Mouse (Mus musculus): ENCODE results near the gene Pvalb. TPM values are rescaled to one million over a fixed set of nuclear protein-coding genes. Genes with fewer than 3 reads are reported as not detected.

The Pvalb gene
- polyA plus RNA-seq, 1 experiment = 11.3 TPM

DNA sequence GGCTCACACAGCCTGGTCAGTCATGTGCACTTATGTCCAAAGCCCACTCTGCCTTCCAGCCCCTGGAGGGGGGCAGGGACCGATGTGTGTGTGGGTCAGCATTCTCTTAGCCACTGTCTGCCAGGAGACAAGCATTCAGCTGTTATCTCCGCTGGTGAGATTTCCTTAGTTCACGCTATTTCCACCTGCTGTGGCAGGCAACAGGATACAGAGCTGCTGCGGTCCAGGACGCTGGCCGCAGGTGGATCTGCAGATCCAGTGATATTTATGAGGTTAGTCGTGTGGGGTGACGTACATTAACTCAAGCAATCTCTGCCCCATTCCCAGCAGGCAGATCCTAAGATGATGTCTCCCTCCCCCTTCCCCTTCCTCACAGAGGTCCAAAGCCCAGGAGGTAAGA is 5.2 kb upstream of the Pvalb start:
- no peak for TF ChIP-seq POLR2A (IDR thresholded peaks at IDR 0.05; ENCODE audit: borderline replicate concordance, control insufficient read depth, low read depth, low read length)
- TF ChIP-seq CTCF (IDR thresholded peaks at IDR 0.05; ENCODE audit: control insufficient read depth, insufficient read depth, low read length) = no peak
- Histone ChIP-seq H3K4me1 (ENCODE audit: control insufficient read depth, insufficient read depth, low read length) (no peaks in the 10 kb centered on the region), H3K4me3 (replicated peaks; ENCODE audit: control insufficient read depth, low read depth, low read length) (no peak overlapping the region), H3K27ac (ENCODE audit: control insufficient read depth, insufficient read depth, low read depth, low read length, poor library complexity) (no peak overlapping the region)
- 63% methylated on average over 8 of the region's 8 CpGs for WGBS

- TF ChIP-seq POLR2A (IDR thresholded peaks at IDR 0.05; ENCODE audit: borderline replicate concordance, control insufficient read depth, low read depth, low read length) (no peak), CTCF (IDR thresholded peaks at IDR 0.05; ENCODE audit: control insufficient read depth, insufficient read depth, low read length) (no peak)
- Histone ChIP-seq H3K27ac (ENCODE audit: control insufficient read depth, insufficient read depth, low read depth, low read length, poor library complexity) (no peak overlapping the region), H3K4me1 (ENCODE audit: control insufficient read depth, insufficient read depth, low read length) (no peaks in the 10 kb centered on the region), H3K4me3 (replicated peaks; ENCODE audit: control insufficient read depth, low read depth, low read length) (no peak overlapping the region)
- 63% methylated on average over 4 of the region's 4 CpGs for WGBS
Observed at GRCm38 (mm10) chr15:78210203-78210602, 4.0 kb upstream of the Pvalb start.

GRCm38 (mm10) chr15:78205192-78205591 is 1.0 kb downstream of the Pvalb start:
- TF ChIP-seq POLR2A (IDR thresholded peaks at IDR 0.05; ENCODE audit: borderline replicate concordance, control insufficient read depth, low read depth, low read length) (no peak), CTCF (IDR thresholded peaks at IDR 0.05; ENCODE audit: control insufficient read depth, insufficient read depth, low read length) (no peak)
- Histone ChIP-seq H3K4me3 (replicated peaks; ENCODE audit: control insufficient read depth, low read depth, low read length) (no peak overlapping the region), H3K27ac (ENCODE audit: control insufficient read depth, insufficient read depth, low read depth, low read length, poor library complexity) (no peak overlapping the region), H3K4me1 (ENCODE audit: control insufficient read depth, insufficient read depth, low read length) (no peaks in the 10 kb centered on the region)
- WGBS = 51% methylated on average over 3 of the region's 3 CpGs

- H3K4me1 ChIP-seq (ENCODE audit: control insufficient read depth, insufficient read depth, low read length) = no peaks in the 10 kb centered on the region
- no peak overlapping the region; the same call in 1 of the 2 replicates for H3K27ac ChIP-seq (ENCODE audit: control insufficient read depth, insufficient read depth, low read depth, low read length, poor library complexity)
- 3% methylated on average over 41 of the region's 41 CpGs for WGBS
- TF ChIP-seq CTCF (IDR thresholded peaks at IDR 0.05; ENCODE audit: control insufficient read depth, insufficient read depth, low read length) (peak; percentile 16; the same call in 1 of the 2 replicates), POLR2A (IDR thresholded peaks at IDR 0.05; ENCODE audit: borderline replicate concordance, control insufficient read depth, low read depth, low read length) (no peak)
- no peak overlapping the region for H3K4me3 ChIP-seq (replicated peaks; ENCODE audit: control insufficient read depth, low read depth, low read length)
Observed at GRCm38 (mm10) chr15:78204053-78204847, 1.9 kb downstream of the Pvalb start.

DNA sequence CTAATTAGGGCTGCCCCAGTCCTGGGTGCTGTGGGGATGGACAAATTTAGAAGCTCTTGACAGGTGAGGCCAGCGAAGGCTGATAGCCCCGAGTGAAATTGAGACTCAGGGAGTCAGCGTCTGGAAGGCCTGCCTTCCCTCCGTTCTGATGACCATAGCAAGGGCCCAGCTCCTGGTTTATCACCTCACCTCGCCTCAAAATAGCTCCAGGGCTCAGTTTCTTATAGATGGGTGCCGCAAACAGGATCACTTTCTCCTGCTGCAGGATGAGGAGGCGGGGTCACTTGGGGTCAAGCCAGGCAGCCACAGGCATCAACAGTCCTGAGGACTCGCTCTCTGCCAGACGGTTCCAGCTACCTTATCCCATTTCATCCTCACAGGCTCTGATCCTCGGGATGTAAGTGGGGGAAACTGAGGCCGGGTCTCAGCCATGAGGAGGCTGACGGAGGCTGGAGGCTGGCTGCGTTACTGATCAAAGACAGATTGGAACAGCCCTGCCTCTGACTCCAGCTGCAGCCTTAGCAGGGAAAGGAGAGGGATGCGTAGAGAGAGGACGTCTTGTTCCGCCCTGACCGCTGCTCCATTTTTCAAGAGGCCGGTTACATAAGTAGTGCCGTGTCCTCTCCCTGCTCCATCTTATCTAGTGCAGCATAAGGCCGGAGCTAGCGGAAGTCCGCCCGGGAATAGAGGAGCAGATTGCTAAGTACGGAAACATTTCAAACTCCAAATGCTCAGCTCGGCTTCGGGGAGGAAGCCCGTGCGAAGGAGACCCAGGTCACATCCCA is 10.9 kb downstream of the Pvalb start:
- Histone ChIP-seq H3K27ac (ENCODE audit: control insufficient read depth, insufficient read depth, low read depth, low read length, poor library complexity) (no peak overlapping the region), H3K4me3 (replicated peaks; ENCODE audit: control insufficient read depth, low read depth, low read length) (no peak overlapping the region), H3K4me1 (ENCODE audit: control insufficient read depth, insufficient read depth, low read length) (no peaks in the 10 kb centered on the region)
- TF ChIP-seq POLR2A (IDR thresholded peaks at IDR 0.05; ENCODE audit: borderline replicate concordance, control insufficient read depth, low read depth, low read length) (no peak), CTCF (IDR thresholded peaks at IDR 0.05; ENCODE audit: control insufficient read depth, insufficient read depth, low read length) (no peak)
- 79% methylated on average over 28 of the region's 28 CpGs for WGBS

GRCm38 (mm10) chr15:78194320-78194719 is 11.9 kb downstream of the Pvalb start:
- Histone ChIP-seq H3K27ac (ENCODE audit: control insufficient read depth, insufficient read depth, low read depth, low read length, poor library complexity) (no peak overlapping the region), H3K4me1 (ENCODE audit: control insufficient read depth, insufficient read depth, low read length) (no peaks in the 10 kb centered on the region), H3K4me3 (replicated peaks; ENCODE audit: control insufficient read depth, low read depth, low read length) (no peak overlapping the region)
- TF ChIP-seq CTCF (IDR thresholded peaks at IDR 0.05; ENCODE audit: control insufficient read depth, insufficient read depth, low read length) (no peak), POLR2A (IDR thresholded peaks at IDR 0.05; ENCODE audit: borderline replicate concordance, control insufficient read depth, low read depth, low read length) (no peak)
- WGBS = 55% methylated on average over 3 of the region's 3 CpGs

DNA sequence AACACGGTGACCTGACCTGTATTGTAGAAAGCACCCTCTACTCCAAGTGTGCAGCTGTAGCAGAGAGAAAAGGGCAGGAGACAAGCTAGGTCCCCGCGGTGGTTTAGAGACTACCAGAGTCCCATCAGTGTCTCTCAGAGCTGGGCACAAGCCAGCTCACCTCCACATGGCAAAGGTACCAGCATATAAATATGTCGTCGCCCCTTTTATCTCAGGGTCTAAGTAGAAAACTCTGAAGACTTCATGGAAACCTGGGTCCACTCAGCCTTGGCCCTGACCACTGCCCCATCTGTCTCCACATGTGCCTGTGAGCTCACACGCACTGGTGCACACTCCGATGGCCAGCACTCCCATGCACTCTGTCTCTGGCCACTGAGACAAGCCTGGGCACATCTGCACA is 16.6 kb downstream of the Pvalb start:
- Histone ChIP-seq H3K4me1 (ENCODE audit: control insufficient read depth, insufficient read depth, low read length) (no peaks in the 10 kb centered on the region), H3K27ac (ENCODE audit: control insufficient read depth, insufficient read depth, low read depth, low read length, poor library complexity) (no peak overlapping the region), H3K4me3 (replicated peaks; ENCODE audit: control insufficient read depth, low read depth, low read length) (no peak overlapping the region)
- 77% methylated on average over 7 of the region's 7 CpGs for WGBS
- TF ChIP-seq CTCF (IDR thresholded peaks at IDR 0.05; ENCODE audit: control insufficient read depth, insufficient read depth, low read length) = no peak
- no peak for TF ChIP-seq POLR2A (IDR thresholded peaks at IDR 0.05; ENCODE audit: borderline replicate concordance, control insufficient read depth, low read depth, low read length)

DNA sequence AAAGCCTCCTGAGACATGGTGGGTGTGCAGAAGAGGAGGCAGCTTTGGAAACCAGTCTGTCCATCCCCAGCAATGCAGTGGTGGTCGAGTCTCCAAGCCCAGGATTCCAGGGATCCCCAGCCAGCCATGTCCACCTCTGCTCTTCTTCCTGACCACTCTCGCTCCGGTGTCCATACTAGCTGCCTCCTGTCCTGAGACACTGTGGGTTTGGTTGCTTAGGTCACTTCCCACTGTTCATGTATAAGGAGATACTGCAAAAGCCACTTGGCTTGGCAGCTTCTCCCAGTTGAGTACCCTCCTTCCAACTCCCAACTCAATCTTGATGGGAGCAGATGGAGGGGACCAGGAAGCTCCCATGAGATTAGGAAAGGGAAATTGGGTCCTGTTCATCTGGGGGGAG is 17.7 kb downstream of the Pvalb start:
- H3K27ac ChIP-seq (ENCODE audit: control insufficient read depth, insufficient read depth, low read depth, low read length, poor library complexity) = no peak overlapping the region
- no peak for TF ChIP-seq CTCF (IDR thresholded peaks at IDR 0.05; ENCODE audit: control insufficient read depth, insufficient read depth, low read length)
- no peak for TF ChIP-seq POLR2A (IDR thresholded peaks at IDR 0.05; ENCODE audit: borderline replicate concordance, control insufficient read depth, low read depth, low read length)
- H3K4me3 ChIP-seq (replicated peaks; ENCODE audit: control insufficient read depth, low read depth, low read length) = no peak overlapping the region
- H3K4me1 ChIP-seq (ENCODE audit: control insufficient read depth, insufficient read depth, low read length) = no peaks in the 10 kb centered on the region
- WGBS = 77% methylated on average over 3 of the region's 3 CpGs
